Mouse (Mus musculus) lung, postnatal 14 days (tissue): ENCODE measurements around the gene Pramef8.
"Not testable (repeated sequence)": the region's sequence is repeated elsewhere in the genome, so short reads cannot be mapped to it uniquely, and the experiment has no call there.

Experiments
- DNase-seq: peaks from one replicate; pipeline ENCODE4 v3.0.0; 2021

Pramef8 gene

GRCm38 (mm10) chr4:143412219-143413092 is at the start of gene Pramef8:
Gene Pramef8 (plus strand): TSS chr4:143412426.
- peak; percentile 89 for DNase-seq

- DNase-seq: no peak
These were observed 45.7 kb upstream of the Pramef8 start for GRCm38 (mm10) chr4:143366415-143367041.

- DNase-seq: no peak
These were observed 32.7 kb upstream of the Pramef8 start for GRCm38 (mm10) chr4:143379480-143379879.

GRCm38 (mm10) chr4:143379931-143380715 is 32.1 kb upstream of the Pramef8 start:
- DNase-seq: no peak

GRCm38 (mm10) chr4:143380716-143381004 is 31.6 kb upstream of the Pramef8 start:
- DNase-seq: peak; percentile 60

- no peak for DNase-seq
These were observed 30.1 kb upstream of the Pramef8 start for GRCm38 (mm10) chr4:143382163-143382562.

- DNase-seq: no peak
These were observed 28.6 kb upstream of the Pramef8 start for GRCm38 (mm10) chr4:143383646-143384045.

- peak; percentile 31 for DNase-seq
These were observed 23.1 kb upstream of the Pramef8 start for GRCm38 (mm10) chr4:143388955-143389702.

- DNase-seq: no peak
These were observed 18.0 kb upstream of the Pramef8 start, which contains the start of gene Pramel1 for GRCm38 (mm10) chr4:143394181-143394580. Gene Pramel1 (plus strand): TSS chr4:143394428.

GRCm38 (mm10) chr4:143411566-143412218 is 534 bp upstream of the Pramef8 start:
- DNase-seq: no peak

GRCm38 (mm10) chr4:143413621-143414020 is 1.4 kb downstream of the Pramef8 start:
- no peak for DNase-seq

- no peak for DNase-seq
These were observed 1.9 kb downstream of the Pramef8 start for GRCm38 (mm10) chr4:143414121-143414520.

GRCm38 (mm10) chr4:143426770-143427169 is 14.5 kb downstream of the Pramef8 start:
- not testable (repeated sequence) for DNase-seq

- no peak for DNase-seq
These were observed 38.0 kb downstream of the Pramef8 start, which contains the start of gene Oog4 for GRCm38 (mm10) chr4:143450224-143450623. Gene Oog4 (minus strand): TSS chr4:143450324.
